Mouse (Mus musculus) kidney, adult 18-20 months (tissue): Measurements from ENCODE around the gene Lbhd2.

Source experiments
- DNase-seq: peaks from one replicate; pipeline ENCODE4 v3.0.0; 2021

The Lbhd2 gene

DNA sequence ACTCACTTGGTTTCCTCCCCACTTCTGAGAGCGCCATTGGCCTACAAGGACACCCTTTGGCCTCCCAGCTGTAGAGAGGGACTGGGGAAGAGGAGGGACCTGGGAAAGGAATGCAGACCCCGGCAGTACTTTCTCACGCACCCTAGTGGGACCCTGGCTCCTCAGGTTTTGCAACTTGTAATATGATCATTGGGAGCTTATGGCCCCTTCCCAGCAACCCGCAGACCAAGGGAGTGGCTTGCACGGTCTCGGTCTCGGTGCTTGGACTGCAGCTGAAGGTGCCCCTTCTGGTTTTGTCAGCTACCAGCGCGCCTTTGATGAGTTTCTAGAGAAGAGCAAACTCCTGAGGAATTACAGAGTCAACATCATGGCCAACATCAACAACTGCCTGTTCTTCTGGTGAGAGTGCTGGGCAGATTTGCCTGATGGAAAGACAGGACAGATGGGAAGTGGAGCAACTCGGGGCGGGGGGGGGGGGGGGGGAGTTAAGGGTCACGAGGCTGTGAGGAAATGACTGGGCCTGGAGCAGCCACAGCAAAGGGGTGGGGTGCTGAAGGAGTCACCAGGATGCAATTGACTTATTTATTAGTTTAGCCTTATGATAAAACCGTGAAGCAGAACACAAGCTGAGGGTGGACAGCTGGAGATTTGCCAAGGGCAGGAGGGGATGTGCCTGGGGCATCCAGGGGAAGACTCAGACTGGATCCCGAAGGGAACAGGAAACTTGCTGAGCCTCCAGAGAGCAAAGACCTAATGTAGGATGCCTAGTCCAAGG lies 42.5 kb downstream of the Lbhd2 start:
- DNase-seq = peak; percentile 78

DNA sequence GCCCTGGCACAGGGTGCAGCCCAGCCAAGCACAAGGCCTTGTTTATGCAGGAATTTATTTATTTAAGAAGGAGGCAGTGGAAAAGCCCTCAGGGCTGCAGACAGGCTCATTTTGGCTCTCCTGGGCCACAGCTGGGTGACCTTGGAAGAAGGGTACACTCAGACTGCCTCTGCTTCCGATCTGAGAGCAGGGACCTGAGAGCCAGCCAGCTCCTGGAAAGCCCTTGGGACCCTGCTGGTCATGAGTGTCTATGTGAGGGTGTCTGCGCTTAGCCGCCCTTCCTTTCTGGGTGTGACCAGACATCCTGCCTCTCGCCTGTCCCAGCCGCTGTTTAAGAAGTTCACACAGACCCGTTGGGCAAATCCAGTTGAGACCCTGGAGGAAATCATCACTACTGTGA lies 43.8 kb downstream of the Lbhd2 start:
- peak; percentile 78 for DNase-seq

DNA sequence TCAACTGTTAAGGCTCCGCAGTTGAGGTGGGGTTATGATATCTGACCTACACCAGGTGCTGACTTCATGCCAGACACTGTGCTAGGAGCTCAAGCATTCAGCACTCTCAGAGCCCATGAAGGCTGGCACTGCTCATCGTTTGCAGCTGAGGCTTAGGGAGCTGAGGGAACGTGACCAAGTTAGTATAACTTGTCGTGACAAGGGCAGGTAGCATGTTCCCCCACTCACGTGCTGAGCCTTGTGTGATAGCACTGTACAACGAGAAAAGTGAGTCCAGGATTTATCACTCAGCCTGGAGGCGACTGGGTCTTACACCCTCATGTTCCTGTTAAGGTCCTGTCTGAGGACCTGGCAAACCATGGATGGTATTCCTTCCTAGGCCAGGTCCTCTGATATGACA lies 45.0 kb downstream of the Lbhd2 start:
- no peak for DNase-seq

DNA sequence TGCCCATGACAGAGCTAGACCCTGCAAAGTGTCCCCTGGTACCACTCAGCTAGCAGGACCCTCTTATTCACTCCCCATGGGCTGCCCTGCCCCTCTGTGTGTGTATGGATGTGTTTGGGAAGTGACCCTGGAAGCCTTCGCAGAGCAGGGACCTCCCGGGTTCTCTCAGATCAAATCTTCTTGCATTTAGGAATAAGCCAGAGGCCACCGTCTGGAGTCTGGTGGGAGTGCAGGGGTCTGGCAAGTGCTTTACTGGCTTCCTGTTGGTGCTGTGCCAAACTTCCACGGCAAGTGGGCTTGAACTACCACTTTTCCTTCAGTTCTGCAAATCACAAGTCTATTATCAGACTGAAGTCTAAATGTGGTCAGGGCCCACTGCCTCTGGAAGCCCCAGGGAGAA lies 47.4 kb downstream of the Lbhd2 start:
- no peak for DNase-seq

DNA sequence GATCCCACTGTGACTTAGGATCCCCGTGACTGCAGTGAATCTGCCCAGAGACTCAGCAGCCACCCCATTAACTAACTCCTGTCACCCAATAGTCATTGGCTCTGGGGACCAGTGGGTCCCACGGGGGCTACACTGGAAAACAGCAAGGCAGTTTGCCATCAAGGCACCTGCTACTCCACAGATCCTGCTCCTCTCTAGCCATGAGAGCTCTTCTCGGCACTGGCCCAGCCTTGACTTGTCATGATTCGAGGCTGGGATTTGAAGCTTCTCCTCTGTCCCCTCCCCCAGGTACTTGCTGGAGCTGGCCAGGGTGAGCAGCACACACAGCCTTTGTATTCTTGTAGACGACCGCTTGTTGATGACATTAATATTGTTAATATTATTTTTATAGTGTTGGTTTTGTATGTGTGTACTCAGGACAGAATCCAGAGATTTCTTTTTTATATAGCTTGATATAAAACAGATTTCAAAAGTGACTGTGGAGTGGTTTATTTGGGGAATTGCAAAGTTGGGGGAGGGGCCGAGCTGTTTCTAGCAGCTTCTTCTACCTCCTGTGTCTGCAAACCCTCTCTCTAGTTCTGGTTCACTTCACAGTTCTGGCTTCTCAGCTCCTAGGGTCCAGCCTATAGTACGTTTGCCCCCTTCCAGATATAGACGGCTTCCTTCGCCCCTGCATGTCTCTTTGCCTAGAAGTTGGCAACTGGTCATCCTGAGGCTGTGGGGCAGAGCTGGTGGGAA lies 48.1 kb downstream of the Lbhd2 start:
- no peak for DNase-seq

DNA sequence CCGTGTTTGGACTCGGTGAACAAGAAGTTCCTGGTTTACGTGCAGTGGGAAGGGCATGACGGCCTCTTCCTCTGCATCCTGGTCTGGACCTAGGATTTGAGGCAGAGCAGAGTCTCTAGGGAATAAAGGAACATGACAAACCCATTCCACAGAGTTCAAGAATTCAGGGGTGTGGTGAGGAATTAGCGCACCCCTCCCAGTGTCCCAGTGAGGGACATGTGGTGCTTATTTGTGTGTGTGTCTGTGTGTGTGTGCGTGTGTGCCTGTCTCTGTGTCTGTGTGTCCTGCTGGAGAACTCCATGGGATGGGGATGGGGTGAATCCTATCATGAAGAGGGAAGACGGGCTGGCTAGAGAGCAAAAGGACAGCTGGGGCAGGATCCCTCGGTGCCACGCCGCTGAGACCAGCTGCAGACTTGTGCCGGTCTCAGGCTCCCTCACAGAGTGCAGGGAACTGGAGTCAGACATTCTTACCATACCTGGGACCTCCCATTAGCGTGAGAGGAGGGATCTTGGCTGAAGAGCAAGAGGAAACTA lies 48.8 kb downstream of the Lbhd2 start:
- DNase-seq = peak; percentile 40

DNA sequence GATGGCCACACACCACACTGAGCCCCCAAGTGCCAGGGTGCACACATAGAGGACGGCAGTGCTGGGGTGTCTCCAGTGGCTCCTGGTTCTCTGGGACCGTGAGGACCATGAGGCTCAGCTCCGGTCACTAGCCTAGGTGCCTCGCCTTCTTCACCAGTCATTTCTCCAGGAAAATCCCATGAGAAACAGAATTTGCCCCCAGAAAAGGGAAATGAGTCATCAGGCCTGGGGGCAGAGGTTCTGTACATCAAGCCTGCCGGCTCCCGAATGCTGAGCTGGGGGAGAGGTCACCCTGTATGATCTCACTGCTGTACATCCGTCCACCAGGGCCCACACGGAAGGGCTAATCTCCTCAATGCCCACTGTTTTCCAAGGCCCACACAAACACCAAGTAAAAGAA lies 49.3 kb downstream of the Lbhd2 start:
- no peak for DNase-seq

DNA sequence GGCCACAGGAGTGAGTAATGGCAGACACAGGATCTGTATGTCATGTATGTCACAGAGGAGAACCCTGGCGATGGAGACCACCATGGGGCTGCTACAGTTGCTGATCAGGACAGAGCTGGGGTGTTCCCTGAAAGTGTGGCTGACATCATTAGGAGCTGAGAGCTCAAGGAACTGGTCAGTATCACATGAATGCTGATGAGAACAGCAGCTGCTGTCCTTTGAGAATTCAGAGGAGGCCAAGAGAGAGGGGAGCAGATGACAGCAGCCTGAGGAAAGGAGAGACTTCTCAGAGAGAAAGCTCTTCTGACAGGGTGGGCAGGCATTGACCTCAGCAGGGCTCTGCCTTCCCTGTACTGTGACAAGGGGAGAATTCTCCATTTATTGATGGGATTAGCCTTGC lies 51.1 kb downstream of the Lbhd2 start:
- DNase-seq = no peak
